Mouse (Mus musculus) left cerebral cortex, adult 6 months (tissue): Measurements from ENCODE around the gene Cpb2. TPM values are rescaled to one million over a fixed set of nuclear protein-coding genes. Genes with fewer than 3 reads are reported as not detected.

Experiments
- long read RNA-seq, 2 experiments: library from polyadenylated mRNA; unstranded; transcript quantifications; one replicate each; pipeline ENCODE4 v2.0.0; 2019 to 2020
- polyA plus RNA-seq: library from polyadenylated mRNA; unstranded; fragments of <200 nt; fragmentation: Nextera tagmentation; gene quantifications from 2 replicates; pipeline ENCODE4 v1.2.3, GENCODE M21; 2021

Gene Cpb2
- polyA plus RNA-seq, result not detected in 2 replicates
- long read RNA-seq, experiment 1, result 0 reads
- long read RNA-seq, experiment 2, partial matches to known transcripts, result 0 of 1 reads
- long read RNA-seq, experiment 2, other reads (novel, unspliced or antisense), result 1 of 1 reads

DNA sequence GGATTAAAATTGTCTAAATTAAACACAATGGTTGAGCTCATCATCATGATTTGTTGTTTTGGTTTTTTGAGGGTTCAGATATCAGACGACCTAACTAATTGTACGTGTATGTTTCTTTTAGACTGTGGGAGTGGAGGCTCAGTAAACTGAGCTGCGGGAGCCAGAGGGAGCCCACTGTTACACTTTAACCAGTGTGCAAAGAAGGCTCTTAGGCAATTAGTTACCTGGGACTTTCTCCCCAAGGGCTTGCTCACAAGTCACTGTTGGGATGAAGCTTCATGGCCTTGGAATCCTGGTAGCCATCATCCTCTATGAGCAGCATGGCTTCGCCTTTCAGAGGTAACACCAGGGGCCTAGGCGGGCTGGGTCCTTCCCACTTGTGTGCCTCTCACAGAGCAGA lies at the start of gene Cpb2:
Gene Cpb2 (plus strand): TSS at position 201 of the 400 bp plus-strand sequence.

DNA sequence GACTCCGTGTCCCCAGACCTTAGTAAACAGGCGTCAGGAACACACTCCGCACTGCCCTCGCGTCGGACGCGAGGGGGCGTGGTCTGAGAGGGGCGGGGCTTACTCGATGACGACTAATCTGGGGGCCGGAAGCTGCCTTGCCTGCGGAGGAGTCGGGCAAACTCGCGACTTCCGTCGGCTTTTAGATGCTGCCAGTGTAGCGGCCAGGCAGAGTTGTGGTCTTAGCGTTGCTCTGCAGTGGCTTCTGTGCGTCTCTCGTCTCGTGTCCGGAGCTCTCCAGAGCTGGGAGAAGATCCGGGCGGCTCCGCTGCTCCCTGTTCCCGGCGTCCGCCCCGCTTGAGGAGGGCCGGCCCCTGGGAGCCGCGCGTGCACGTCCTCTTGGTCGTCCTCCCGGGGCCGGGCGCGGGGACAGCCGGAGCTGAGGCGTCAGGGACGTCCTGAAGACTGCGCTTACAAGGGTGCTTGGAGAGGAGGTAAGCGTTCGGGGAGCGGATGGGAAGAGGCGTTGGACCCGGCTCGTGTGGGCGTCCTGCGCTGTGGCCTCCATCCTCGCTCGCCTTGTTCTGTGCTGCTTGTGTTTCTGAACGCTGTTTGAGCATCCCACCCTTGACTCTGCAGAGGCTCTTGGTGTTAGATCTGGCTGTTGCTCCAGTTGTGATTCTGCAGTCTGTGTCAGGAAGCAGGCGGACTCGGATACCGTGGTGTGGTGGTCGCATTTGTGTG lies 42.3 kb downstream of the Cpb2 start, which contains the start of gene Zc3h13:
Gene Zc3h13 (plus strand): TSS at position 181 of the 723 bp plus-strand sequence.

Other genes starting within 250 kb of the Cpb2 start
- 0.65 and 0.81 TPM in 2 replicates for gene Rubcnl, start 226.3 kb upstream of the Cpb2 start, polyA plus RNA-seq
- gene Lrrc63, start 111.4 kb upstream of the Cpb2 start, polyA plus RNA-seq, result not detected in 2 replicates
- gene Lcp1, start 111.2 kb upstream of the Cpb2 start, polyA plus RNA-seq, result 5.4 and 5.9 TPM in 2 replicates
- gene Zc3h13, start 42.1 kb downstream of the Cpb2 start, polyA plus RNA-seq, result 21.6 and 23.0 TPM in 2 replicates
- 0.98 and 1.5 TPM in 2 replicates for gene Siah3, start 213.7 kb downstream of the Cpb2 start, polyA plus RNA-seq